Mouse (Mus musculus): Measurements from ENCODE around the gene Fbxo28. TPM values are rescaled to one million over a fixed set of nuclear protein-coding genes. Genes with fewer than 3 reads are reported as not detected.

Gene Fbxo28
- polyA plus RNA-seq, 1 experiment from 2014 or later: 32.1 TPM

GRCm38 (mm10) chr1:182288601-182289000, 52.8 kb downstream of the Fbxo28 start:
- Histone ChIP-seq H3K36me3 (ENCODE audit: control insufficient read depth, insufficient read depth, low read length) (no peaks in the 10 kb centered on the region), H3K4me1 (ENCODE audit: control insufficient read depth, insufficient read depth, low read length) (peaks cover 5% of the 10 kb centered on the region; the same call in 1 of the 2 replicates), H3K4me3 (ENCODE audit: low read depth, low read length) (no peak overlapping the region), H3K4me2 (no peak overlapping the region), H3K27ac (ENCODE audit: low read depth, low read length) (no peak overlapping the region), H3K9ac (ENCODE audit: low read length) (no peak overlapping the region), H3K9me3 (ENCODE audit: control insufficient read depth, low read length) (no peaks in the 10 kb centered on the region), H3K27me3 (ENCODE audit: control insufficient read depth, insufficient read depth, low read length) (no peaks in the 10 kb centered on the region)
- 66% methylated on average over 2 of the region's 2 CpGs for WGBS
- ATAC-seq (ENCODE audit: low FRiP score) (no peak), DNase-seq (ENCODE audit: low spot score, missing footprints) (peak; percentile 73)

DNA sequence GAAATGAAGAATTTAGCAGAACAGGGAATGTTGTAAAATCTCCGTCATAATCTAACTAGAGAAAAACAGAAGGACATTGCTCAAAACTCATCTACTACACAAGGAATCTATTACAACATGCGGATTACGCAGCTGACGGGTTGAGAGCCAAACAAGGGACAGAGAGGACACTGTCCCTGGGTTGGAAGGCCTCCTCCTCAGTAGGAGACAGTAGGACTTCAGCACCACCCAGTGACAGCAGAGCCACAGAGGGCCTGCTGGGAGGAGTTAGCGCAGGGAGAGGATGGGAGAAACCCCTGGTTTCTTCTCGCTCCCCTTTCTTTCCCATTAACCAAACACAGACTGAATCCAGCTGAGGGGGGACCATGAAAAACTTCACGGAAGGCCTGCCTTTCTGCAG, 53.6 kb downstream of the Fbxo28 start:
- ATAC-seq (ENCODE audit: low FRiP score): no peak
- H3K27ac ChIP-seq (ENCODE audit: low read depth, low read length): no peak overlapping the region

GRCm38 (mm10) chr1:182284795-182285194, 56.6 kb downstream of the Fbxo28 start:
- DNase-seq (ENCODE audit: low spot score, missing footprints) (peak; percentile 44), ATAC-seq (ENCODE audit: low FRiP score) (no peak)

More for the DNA sequence above, 53.6 kb downstream of the Fbxo28 start:
- peaks cover 5% of the 10 kb centered on the region; the same call in 1 of the 2 replicates for H3K4me1 ChIP-seq (ENCODE audit: control insufficient read depth, insufficient read depth, low read length)
- H3K9me3 ChIP-seq (ENCODE audit: control insufficient read depth, low read length): no peaks in the 10 kb centered on the region
- 69% methylated on average over 7 of the region's 7 CpGs for WGBS
- no peak for DNase-seq (ENCODE audit: low spot score, missing footprints)
- no peak overlapping the region for H3K9ac ChIP-seq (ENCODE audit: low read length)
- H3K4me3 ChIP-seq (ENCODE audit: low read depth, low read length): no peak overlapping the region
- H3K4me2 ChIP-seq: no peak overlapping the region
- peaks cover 4% of the 10 kb centered on the region; the same call in 1 of the 2 replicates for H3K27me3 ChIP-seq (ENCODE audit: control insufficient read depth, insufficient read depth, low read length)
- no peaks in the 10 kb centered on the region for H3K36me3 ChIP-seq (ENCODE audit: control insufficient read depth, insufficient read depth, low read length)

DNA sequence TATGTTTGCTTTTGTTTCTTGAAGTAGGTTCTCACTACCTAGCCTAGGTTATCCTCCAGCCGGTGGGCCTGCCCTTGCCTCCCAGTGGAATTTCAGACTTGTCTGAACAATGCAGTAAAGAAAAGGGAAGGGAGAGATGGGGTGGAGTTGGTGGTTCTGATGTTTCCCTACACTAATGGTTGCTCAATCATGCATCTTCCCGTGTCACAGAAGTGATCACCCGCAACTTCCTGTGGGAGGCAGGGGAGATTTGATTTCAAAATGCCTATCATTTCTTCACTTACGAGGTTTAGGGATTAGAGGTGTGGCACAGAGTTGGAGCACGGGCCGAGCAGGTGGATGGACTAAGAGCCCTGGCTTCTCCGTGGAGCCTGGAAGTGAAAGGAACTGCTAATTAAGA, 58.2 kb downstream of the Fbxo28 start:
- peaks cover 14% of the 10 kb centered on the region for H3K4me1 ChIP-seq (ENCODE audit: control insufficient read depth, insufficient read depth, low read length)
- H3K36me3 ChIP-seq (ENCODE audit: control insufficient read depth, insufficient read depth, low read length): 0 out of 2 replicates have a peak, but pooled peaks cover 3% of the 10 kb centered on the region
- H3K4me2 ChIP-seq: peak overlapping the region; percentile 88; the same call in 1 of the 2 replicates
- no peak overlapping the region for H3K27ac ChIP-seq (ENCODE audit: low read depth, low read length)
- no peaks in the 10 kb centered on the region for H3K9me3 ChIP-seq (ENCODE audit: control insufficient read depth, low read length)
- H3K27me3 ChIP-seq (ENCODE audit: control insufficient read depth, insufficient read depth, low read length): peaks cover 4% of the 10 kb centered on the region; the same call in 1 of the 2 replicates
- H3K9ac ChIP-seq (ENCODE audit: low read length): no peak overlapping the region
- H3K4me3 ChIP-seq (ENCODE audit: low read depth, low read length): no peak overlapping the region
- WGBS: 29% methylated on average over 7 of the region's 7 CpGs
- DNase-seq (ENCODE audit: low spot score, missing footprints) (peak; percentile 83), ATAC-seq (ENCODE audit: low FRiP score) (0 out of 2 replicates have a peak, but pooled peaks have one; percentile 3)

More at GRCm38 (mm10) chr1:182284795-182285194, 56.6 kb downstream of the Fbxo28 start:
- Histone ChIP-seq H3K4me3 (ENCODE audit: low read depth, low read length) (no peak overlapping the region), H3K9me3 (ENCODE audit: control insufficient read depth, low read length) (no peaks in the 10 kb centered on the region), H3K27me3 (ENCODE audit: control insufficient read depth, insufficient read depth, low read length) (peaks cover 4% of the 10 kb centered on the region; the same call in 1 of the 2 replicates), H3K36me3 (ENCODE audit: control insufficient read depth, insufficient read depth, low read length) (no peaks in the 10 kb centered on the region), H3K4me2 (no peak overlapping the region), H3K27ac (ENCODE audit: low read depth, low read length) (no peak overlapping the region), H3K4me1 (ENCODE audit: control insufficient read depth, insufficient read depth, low read length) (peaks cover 19% of the 10 kb centered on the region), H3K9ac (ENCODE audit: low read length) (no peak overlapping the region)
- WGBS: 97% methylated on average over 2 of the region's 2 CpGs

GRCm38 (mm10) chr1:182282091-182283075, 59.0 kb downstream of the Fbxo28 start, which contains the start of gene Degs1:
Degs1 (minus strand) TSS chr1:182282804.
- Histone ChIP-seq H3K9ac (ENCODE audit: low read length) (peak within 1 kb of the TSS; percentile 84), H3K27ac (ENCODE audit: low read depth, low read length) (peak within 1 kb of the TSS; percentile 64), H3K4me3 (ENCODE audit: low read depth, low read length) (peak within 1 kb of the TSS; percentile 72), H3K27me3 (ENCODE audit: control insufficient read depth, insufficient read depth, low read length) (peaks cover 4% of the 10 kb centered on the region; the same call in 1 of the 2 replicates), H3K9me3 (ENCODE audit: control insufficient read depth, low read length) (no peaks in the 10 kb centered on the region), H3K4me1 (ENCODE audit: control insufficient read depth, insufficient read depth, low read length) (peaks cover 14% of the 10 kb centered on the region), H3K36me3 (ENCODE audit: control insufficient read depth, insufficient read depth, low read length) (0 out of 2 replicates have a peak, but pooled peaks cover 3% of the 10 kb centered on the region), H3K4me2 (peak within 1 kb of the TSS; percentile 88)
- peak; percentile 93 for ATAC-seq (ENCODE audit: low FRiP score)
- under 1% methylated on average over 88 of the region's 94 CpGs for WGBS
- DNase-seq (ENCODE audit: low spot score, missing footprints): peak; percentile 100

- no peaks in the 10 kb centered on the region for H3K9me3 ChIP-seq (ENCODE audit: control insufficient read depth, low read length)
- H3K27ac ChIP-seq (ENCODE audit: low read depth, low read length): no peak overlapping the region
- peaks cover 14% of the 10 kb centered on the region for H3K4me1 ChIP-seq (ENCODE audit: control insufficient read depth, insufficient read depth, low read length)
- H3K27me3 ChIP-seq (ENCODE audit: control insufficient read depth, insufficient read depth, low read length): peaks cover 4% of the 10 kb centered on the region; the same call in 1 of the 2 replicates
- H3K9ac ChIP-seq (ENCODE audit: low read length): peak overlapping the region; percentile 36
- H3K4me2 ChIP-seq: peak overlapping the region; percentile 88
- ATAC-seq (ENCODE audit: low FRiP score) (no peak), DNase-seq (ENCODE audit: low spot score, missing footprints) (peak; percentile 86)
- peak overlapping the region; percentile 72 for H3K4me3 ChIP-seq (ENCODE audit: low read depth, low read length)
- 26% methylated on average over 9 of the region's 9 CpGs for WGBS
- H3K36me3 ChIP-seq (ENCODE audit: control insufficient read depth, insufficient read depth, low read length): peaks cover 3% of the 10 kb centered on the region; the same call in 1 of the 2 replicates
These were observed 60.1 kb downstream of the Fbxo28 start for GRCm38 (mm10) chr1:182281251-182281711.

GRCm38 (mm10) chr1:182280577-182280976, 60.9 kb downstream of the Fbxo28 start:
- H3K4me1 ChIP-seq (ENCODE audit: control insufficient read depth, insufficient read depth, low read length): peaks cover 14% of the 10 kb centered on the region
- DNase-seq (ENCODE audit: low spot score, missing footprints) (no peak), ATAC-seq (ENCODE audit: low FRiP score) (no peak)
- peaks cover 4% of the 10 kb centered on the region; the same call in 1 of the 2 replicates for H3K27me3 ChIP-seq (ENCODE audit: control insufficient read depth, insufficient read depth, low read length)
- H3K4me2 ChIP-seq: peak overlapping the region; percentile 6; the same call in 1 of the 2 replicates
- no peaks in the 10 kb centered on the region for H3K9me3 ChIP-seq (ENCODE audit: control insufficient read depth, low read length)
- H3K9ac ChIP-seq (ENCODE audit: low read length): no peak overlapping the region
- peaks cover 4% of the 10 kb centered on the region; the same call in 1 of the 2 replicates for H3K36me3 ChIP-seq (ENCODE audit: control insufficient read depth, insufficient read depth, low read length)
- H3K27ac ChIP-seq (ENCODE audit: low read depth, low read length): no peak overlapping the region
- 68% methylated on average over 11 of the region's 11 CpGs for WGBS
- no peak overlapping the region for H3K4me3 ChIP-seq (ENCODE audit: low read depth, low read length)

GRCm38 (mm10) chr1:182280046-182280445, 61.4 kb downstream of the Fbxo28 start:
- no peak overlapping the region for H3K9ac ChIP-seq (ENCODE audit: low read length)
- no peak overlapping the region for H3K4me3 ChIP-seq (ENCODE audit: low read depth, low read length)
- peaks cover 14% of the 10 kb centered on the region for H3K4me1 ChIP-seq (ENCODE audit: control insufficient read depth, insufficient read depth, low read length)
- peaks cover 4% of the 10 kb centered on the region; the same call in 1 of the 2 replicates for H3K27me3 ChIP-seq (ENCODE audit: control insufficient read depth, insufficient read depth, low read length)
- H3K36me3 ChIP-seq (ENCODE audit: control insufficient read depth, insufficient read depth, low read length): peaks cover 4% of the 10 kb centered on the region; the same call in 1 of the 2 replicates
- ATAC-seq (ENCODE audit: low FRiP score) (no peak), DNase-seq (ENCODE audit: low spot score, missing footprints) (no peak)
- no peaks in the 10 kb centered on the region for H3K9me3 ChIP-seq (ENCODE audit: control insufficient read depth, low read length)
- 88% methylated on average over 6 of the region's 6 CpGs for WGBS
- H3K27ac ChIP-seq (ENCODE audit: low read depth, low read length): no peak overlapping the region
- no peak overlapping the region for H3K4me2 ChIP-seq
